In the genomic region with DNA sequence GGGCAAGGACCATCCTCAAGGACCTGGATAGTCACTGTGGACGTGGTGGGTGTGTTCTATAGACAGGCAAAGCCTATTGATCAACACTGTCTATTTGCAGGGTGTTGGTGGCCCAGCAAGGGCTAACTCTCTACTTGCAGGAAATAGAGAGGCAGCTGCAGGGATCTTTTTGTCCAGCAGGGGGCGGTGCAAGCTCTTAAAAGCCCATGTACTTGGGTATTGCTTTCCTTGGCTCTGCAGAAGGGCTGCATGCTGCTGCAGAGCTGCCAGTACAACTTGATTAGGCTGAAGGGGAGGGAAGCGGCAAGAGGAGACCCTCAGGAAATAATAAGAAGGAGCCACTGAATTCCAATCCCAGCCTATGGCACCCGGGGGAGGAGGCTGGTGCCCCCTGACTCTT, we compare ENCODE assay signal across 7 mouse cellular contexts. TPM values are rescaled to one million over a fixed set of nuclear protein-coding genes. Genes with fewer than 3 reads are reported as not detected.
DNase-seq lines count a peak whose midpoint lies in the region; ATAC-seq and TF ChIP-seq lines count a peak whose summit lies in the region.

No protein-coding gene starts in this region.

- no peak for TF ChIP-seq POLR2A in cortical plate, adult 2 months (IDR thresholded peaks at IDR 0.05; ENCODE audit: extremely low read depth, insufficient read depth, low read length)
- TF ChIP-seq POLR2A in small intestine, adult 2 months (IDR thresholded peaks at IDR 0.05; ENCODE audit: low read depth, low read length) = no peak

- H3K36me3 ChIP-seq in intestine, embryonic 15.5 days = no peaks in the 10 kb centered on the region
- H3K36me3 ChIP-seq in midbrain, embryonic 13.5 days = no peaks in the 10 kb centered on the region
- no peaks in the 10 kb centered on the region for H3K36me3 ChIP-seq in small intestine, adult 2 months (ENCODE audit: control insufficient read depth, insufficient read depth, low read length)

- DNase-seq in adrenal gland, adult (ENCODE audit: inconsistent age in 2 of 2, low spot score in 1 of 2) = peak; percentile 90 to 98
- DNase-seq in gastrocnemius, postnatal 14 days = peak; percentile 91
- peak; percentile 90 to 91 for DNase-seq in left cerebral cortex, postnatal 10 days (ENCODE audit: extremely low spot score in 1 of 2, low spot score in 2 of 2)

- peak; percentile 40 for ATAC-seq in intestine, embryonic 15.5 days
- peak; percentile 88 for ATAC-seq in midbrain, embryonic 13.5 days

- H3K4me2 ChIP-seq in intestine, embryonic 15.5 days (replicated peaks) = no peak overlapping the region
- H3K4me2 ChIP-seq in midbrain, embryonic 13.5 days (replicated peaks) = no peak overlapping the region

- no peak overlapping the region for H3K4me3 ChIP-seq in cortical plate, adult 2 months (ENCODE audit: insufficient read depth, low read length)
- H3K4me3 ChIP-seq in intestine, embryonic 15.5 days (replicated peaks) = no peak overlapping the region
- H3K4me3 ChIP-seq in midbrain, embryonic 13.5 days (replicated peaks) = no peak overlapping the region
- no peak overlapping the region for H3K4me3 ChIP-seq in small intestine, adult 2 months (ENCODE audit: low read depth, low read length)

- H3K27me3 ChIP-seq in intestine, embryonic 15.5 days (replicated peaks) = no peaks in the 10 kb centered on the region
- H3K27me3 ChIP-seq in midbrain, embryonic 13.5 days = peaks cover 2% of the 10 kb centered on the region; the same call in 1 of the 2 replicates
- H3K27me3 ChIP-seq in small intestine, adult 2 months (ENCODE audit: control insufficient read depth, insufficient read depth, low read length) = no peaks in the 10 kb centered on the region; the same call in 1 of the 2 replicates

- no peaks in the 10 kb centered on the region for H3K9me3 ChIP-seq in intestine, embryonic 15.5 days
- no peaks in the 10 kb centered on the region for H3K9me3 ChIP-seq in midbrain, embryonic 13.5 days

- H3K9ac ChIP-seq in intestine, embryonic 15.5 days = no peak overlapping the region
- H3K9ac ChIP-seq in midbrain, embryonic 13.5 days (replicated peaks) = no peak overlapping the region

- peak; percentile 92 for TF ChIP-seq CTCF in cortical plate, adult 2 months (IDR thresholded peaks at IDR 0.05; ENCODE audit: extremely low read depth, insufficient read depth, low read length)
- peak; percentile 91 for TF ChIP-seq CTCF in small intestine, adult 2 months (IDR thresholded peaks at IDR 0.05; ENCODE audit: extremely low read depth, insufficient read length, insufficient replicate concordance, low read depth, low read length)

- H3K27ac ChIP-seq in cortical plate, adult 2 months (ENCODE audit: insufficient read depth, low read length) = no peak overlapping the region
- no peak overlapping the region for H3K27ac ChIP-seq in intestine, embryonic 15.5 days
- no peak overlapping the region for H3K27ac ChIP-seq in midbrain, embryonic 13.5 days
- H3K27ac ChIP-seq in small intestine, adult 2 months (ENCODE audit: insufficient read depth, low read depth, low read length) = no peak overlapping the region

- intact Hi-C loops in gastrocnemius, postnatal 14 days (cut with DNase I; ENCODE audit: low total_unique reads) = loop anchor here (10.0 kb wide), 1 partner anchor 77 kb away; no protein-coding TSS in a partner anchor
- intact Hi-C loops in left cerebral cortex, postnatal 10 days (cut with DNase I) = loop anchor here (1.0 to 5.0 kb wide), 2 partner anchors 120 to 589 kb away; partner anchors contain the start of genes Afmid and Tk1

- peaks cover 1% of the 10 kb centered on the region for H3K4me1 ChIP-seq in cortical plate, adult 2 months (ENCODE audit: control insufficient read depth, insufficient read depth, low read length)
- peaks cover 36% of the 10 kb centered on the region for H3K4me1 ChIP-seq in intestine, embryonic 15.5 days (replicated peaks)
- peaks cover 17% of the 10 kb centered on the region for H3K4me1 ChIP-seq in midbrain, embryonic 13.5 days (replicated peaks)
- H3K4me1 ChIP-seq in small intestine, adult 2 months (ENCODE audit: control insufficient read depth, insufficient read depth, insufficient read length, low read length) = peaks cover 20% of the 10 kb centered on the region

- WGBS in intestine, embryonic 15.5 days = 1% methylated on average over 4 of the region's 4 CpGs
- 0% methylated on average over 4 of the region's 4 CpGs for WGBS in midbrain, embryonic 13.5 days
- 12% methylated on average over 4 of the region's 4 CpGs for WGBS in small intestine, adult 2 months

RNA-seq across cellular contexts. Expression of gene Sept9, which starts 38.7 kb away (rescaled TPM):
- 34.6 and 36.9 TPM in 2 replicates for polyA plus RNA-seq in cortical plate, adult 2 months (2012; rRNA removed)
- 10 to 100 TPM; 27.2 to 34.0 TPM for total RNA-seq in gastrocnemius, postnatal 14 days (2021)
- 166 and 167 TPM in 2 replicates for polyA plus RNA-seq in intestine, embryonic 15.5 days (2015; fragmentation: Nextera tagmentation; extraction: Ambion mirVana)
- total RNA-seq in left cerebral cortex, postnatal 10 days (2021) = 10 to 100 TPM; 65.0 to 69.0 TPM
- polyA plus RNA-seq in midbrain, embryonic 13.5 days (2015; fragmentation: Nextera tagmentation; extraction: Ambion mirVana) = 121 and 125 TPM in 2 replicates
- 17.0 and 31.0 TPM in 2 replicates for polyA plus RNA-seq in small intestine, adult 2 months (2012; rRNA removed)
